Mouse (Mus musculus) ovary, postnatal 10 days (tissue): ENCODE results near the gene Vmn2r87.
"Not testable (repeated sequence)": the region's sequence is repeated elsewhere in the genome, so short reads cannot be mapped to it uniquely, and the experiment has no call there.

Experiments
- DNase-seq: peaks from one replicate; pipeline ENCODE4 v3.0.0; 2022; ENCODE audit warnings: low spot score

The Vmn2r87 gene

DNA sequence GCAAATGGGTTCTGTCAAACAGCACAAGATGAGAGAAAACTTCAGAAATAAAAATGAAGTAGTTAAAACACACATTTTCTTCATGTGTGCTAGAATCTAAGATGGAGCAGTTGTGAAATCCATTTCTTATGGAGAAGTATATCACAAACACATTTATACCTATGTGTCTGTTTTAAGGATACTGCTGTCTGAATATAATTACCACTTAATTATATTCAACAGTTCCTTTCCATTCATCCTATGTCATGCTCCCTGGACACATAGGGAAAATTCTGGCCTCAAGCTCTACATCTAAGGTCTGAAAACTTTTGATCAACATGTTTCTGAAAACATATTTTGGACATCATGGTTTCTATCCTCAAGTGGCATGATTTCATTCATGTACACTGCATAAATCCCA, at the start of gene Vmn2r87:
Gene Vmn2r87, minus strand, starts transcription at position 101 of the 400 bp plus-strand sequence.
- no peak for DNase-seq

DNA sequence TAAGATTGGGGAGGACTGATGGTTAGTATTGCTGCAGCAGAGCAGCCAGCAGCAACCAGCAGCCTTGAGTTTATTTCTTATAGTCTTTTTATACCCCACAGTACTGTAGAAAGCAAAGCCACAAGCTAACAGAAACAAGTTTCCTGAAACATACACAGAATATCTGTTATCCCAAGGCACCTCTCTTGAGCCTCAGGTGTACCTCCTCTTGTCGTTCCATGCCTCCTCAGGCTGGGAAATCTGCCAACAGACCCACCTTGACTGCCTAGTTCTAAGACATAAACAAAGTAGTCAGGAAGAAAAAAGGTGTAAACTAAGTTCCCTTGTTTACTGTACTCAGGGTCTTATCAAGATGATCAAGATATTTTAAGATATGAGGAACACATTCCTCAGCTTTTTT, 47.1 kb upstream of the Vmn2r87 start:
- not testable (repeated sequence) for DNase-seq

DNA sequence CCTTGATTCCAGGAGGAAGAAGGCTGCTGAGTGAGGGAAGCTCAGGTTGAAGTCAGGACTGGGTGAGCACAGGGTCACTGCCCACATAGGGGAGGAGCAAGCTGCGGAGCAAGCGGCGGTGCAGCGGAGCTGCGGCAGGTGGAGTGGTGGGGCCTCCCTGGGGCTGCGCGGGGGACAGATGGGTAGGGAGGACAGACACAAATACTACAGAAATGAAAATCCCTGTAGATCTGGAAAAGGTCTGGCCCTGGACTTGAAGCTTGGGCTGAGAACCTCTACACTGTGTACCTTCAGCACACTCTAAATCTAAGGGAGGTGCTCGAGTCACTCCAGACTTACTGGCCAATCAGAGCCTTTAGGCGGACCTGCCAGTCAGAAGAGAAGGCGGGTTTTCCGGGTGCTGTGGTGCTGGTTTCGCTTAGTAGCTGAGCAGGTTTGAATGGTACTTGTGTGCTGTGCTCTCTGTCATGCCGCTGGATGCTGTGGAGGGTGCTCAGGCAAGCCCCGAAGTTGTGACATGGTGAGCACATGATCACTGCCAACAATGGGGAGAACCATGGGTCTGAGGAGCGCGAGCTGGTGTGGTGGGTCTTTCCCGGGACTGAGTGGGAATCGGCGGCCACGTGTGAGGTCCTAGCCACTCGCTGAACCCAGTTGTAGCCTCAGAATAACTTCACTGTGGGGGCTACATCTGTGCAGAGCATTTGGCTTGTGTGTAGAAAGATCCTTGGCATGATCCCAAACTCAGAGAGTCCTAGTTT, 44.9 kb upstream of the Vmn2r87 start:
- peak; percentile 46 for DNase-seq

DNA sequence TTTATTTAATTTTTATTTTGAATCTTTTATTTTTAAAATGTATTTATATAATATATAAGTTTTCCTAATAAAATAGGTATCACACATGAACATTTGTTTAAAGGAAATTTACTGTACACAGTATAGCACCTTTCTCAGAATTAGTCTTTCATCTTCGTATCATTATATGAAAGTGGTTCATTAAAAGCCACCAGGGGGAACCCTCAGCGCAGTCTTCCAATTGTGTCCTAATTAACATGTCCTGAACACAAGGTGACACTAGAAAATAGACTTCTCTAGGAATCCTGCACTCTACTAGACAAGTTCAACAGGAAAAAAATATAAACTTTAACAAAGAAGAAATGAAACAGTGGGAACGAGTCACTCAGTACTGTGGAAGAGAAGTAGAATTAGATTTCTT, 38.9 kb upstream of the Vmn2r87 start:
- no peak for DNase-seq

DNA sequence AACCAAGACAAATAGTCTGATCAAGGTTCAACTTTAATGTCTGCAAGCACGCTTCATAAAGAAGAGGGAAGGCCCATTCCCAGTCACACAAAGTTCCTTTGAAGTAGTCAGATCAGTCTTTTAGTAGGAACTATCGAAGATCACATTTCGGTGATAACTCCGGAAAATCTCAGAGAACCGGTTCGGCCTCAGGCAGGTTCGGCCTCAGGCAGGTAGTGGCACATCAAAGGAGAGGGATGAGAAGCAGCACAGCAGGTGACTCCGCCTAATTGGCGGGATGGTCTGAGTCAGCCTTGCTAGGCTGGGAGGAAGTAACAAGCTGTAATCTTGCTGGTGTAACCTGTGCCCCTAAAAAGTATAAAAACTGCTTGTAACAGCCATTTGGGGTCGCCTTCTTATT, 30.7 kb upstream of the Vmn2r87 start:
- DNase-seq: no peak

DNA sequence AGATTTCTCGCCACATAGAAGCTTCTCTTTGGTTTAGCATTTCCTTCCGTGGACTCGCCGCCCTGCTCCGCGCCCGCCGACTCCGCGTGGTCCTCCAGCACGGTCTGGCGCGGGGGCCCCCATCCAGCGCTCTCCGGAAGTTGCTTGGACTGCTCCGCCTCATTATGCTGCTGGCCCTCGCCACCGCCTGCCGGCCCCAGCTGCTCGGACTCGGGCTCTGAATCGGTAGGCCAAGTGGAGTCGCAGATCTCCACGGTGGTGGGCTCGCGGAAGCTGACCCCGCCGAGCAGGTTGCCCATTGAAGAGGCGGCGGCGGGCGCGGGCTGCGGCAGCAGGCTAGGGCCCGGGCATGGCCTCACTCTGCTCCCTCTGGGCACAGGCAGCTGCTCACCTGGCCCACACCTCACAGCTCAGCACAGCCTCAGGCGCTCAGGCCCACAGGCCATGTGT, 26.9 kb downstream of the Vmn2r87 start:
- peak; percentile 6 for DNase-seq

DNA sequence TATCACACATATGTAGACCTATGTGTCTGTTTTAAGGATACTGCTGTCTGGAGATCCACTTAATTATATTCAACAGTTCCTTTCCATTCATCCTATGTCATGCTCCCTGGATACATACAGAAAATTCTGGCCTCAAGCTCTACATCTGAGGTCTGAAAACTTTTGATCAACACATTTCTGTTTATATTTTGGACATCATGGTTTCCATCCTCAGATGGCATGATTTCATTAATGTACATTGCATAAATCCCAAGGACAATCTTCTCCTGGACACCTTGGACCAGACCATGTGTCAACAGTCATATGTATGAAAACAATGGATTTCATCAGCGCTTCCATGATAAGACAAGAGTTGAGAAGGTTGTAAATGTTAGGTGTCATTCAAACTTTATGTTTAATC, 41.2 kb downstream of the Vmn2r87 start, which contains the start of gene Vmn2r86:
Gene Vmn2r86, minus strand, starts transcription at position 101 of the 400 bp plus-strand sequence.
- DNase-seq: not testable (repeated sequence)

DNA sequence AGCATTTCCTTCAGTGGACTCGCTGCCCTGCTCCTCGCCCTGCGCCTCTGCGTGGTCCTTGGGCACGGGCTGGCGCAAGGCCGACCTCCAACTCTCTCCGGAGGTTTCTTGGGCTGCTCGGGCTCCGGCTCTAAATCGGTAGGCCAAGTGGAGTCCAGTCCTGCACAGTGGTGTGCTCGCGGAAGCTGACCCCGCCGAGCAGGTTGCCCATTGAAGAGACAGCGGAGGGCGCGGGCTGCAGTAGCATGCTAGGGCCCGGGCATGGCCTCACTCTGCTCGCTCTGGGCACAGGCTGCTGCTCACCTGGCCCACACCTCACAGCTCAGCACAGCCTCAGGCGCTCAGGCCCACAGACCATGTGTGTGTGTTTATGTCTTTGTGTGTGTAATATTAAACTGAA, 52.4 kb downstream of the Vmn2r87 start:
- DNase-seq: no peak

DNA sequence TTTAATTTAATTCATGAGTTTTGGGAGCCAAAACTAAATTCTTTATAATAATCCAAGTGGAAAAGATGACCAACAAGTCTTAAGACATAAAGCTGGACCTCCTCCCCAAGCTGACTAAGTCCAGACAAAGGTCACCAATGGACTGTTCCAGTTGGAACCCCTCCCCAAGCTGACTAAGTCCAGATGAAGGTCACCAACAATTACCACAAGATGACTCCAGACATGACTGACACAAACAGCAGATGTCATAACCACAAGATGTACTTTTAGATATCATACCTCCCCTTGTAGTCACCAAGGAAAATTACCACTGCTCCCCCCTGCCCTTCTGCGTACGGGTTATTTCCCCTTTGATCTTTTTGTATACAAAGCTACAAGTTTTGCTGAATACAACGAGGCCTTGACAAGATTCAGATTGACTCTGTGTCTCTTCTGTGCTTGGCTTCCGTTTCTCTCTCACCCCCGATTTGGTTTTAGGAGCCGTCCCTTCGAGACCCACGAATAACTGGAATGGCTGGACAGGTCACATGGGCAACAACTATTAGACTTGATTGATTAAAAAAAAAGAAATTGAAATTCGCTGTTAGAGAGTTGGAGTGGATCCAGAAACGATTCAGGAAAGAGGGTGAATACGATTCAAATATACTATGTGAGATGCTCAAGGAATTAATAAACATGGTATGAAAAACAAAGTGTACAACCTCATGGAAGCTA, 62.9 kb downstream of the Vmn2r87 start:
- not testable (repeated sequence) for DNase-seq

DNA sequence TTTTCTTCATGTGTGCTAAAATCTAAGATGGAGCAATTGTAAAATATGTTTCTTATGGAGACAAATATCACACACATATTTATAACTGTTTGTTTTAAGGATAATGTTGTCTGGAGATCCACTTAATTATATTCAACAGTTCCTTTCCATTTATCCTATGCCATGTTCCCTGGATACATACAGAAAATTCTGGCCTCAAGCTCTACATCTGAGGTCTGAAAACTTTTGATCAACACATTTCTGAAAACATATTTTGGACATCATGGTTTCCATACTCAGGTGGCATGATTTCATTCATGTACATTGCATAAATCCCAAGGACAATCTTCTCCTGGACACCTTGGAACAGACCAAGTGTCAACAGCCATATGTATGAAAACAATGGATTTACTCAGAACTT, 67.6 kb downstream of the Vmn2r87 start, which contains the start of gene Vmn2r85:
Gene Vmn2r85, minus strand, starts transcription at position 101 of the 400 bp plus-strand sequence.
- DNase-seq: not testable (repeated sequence)

DNA sequence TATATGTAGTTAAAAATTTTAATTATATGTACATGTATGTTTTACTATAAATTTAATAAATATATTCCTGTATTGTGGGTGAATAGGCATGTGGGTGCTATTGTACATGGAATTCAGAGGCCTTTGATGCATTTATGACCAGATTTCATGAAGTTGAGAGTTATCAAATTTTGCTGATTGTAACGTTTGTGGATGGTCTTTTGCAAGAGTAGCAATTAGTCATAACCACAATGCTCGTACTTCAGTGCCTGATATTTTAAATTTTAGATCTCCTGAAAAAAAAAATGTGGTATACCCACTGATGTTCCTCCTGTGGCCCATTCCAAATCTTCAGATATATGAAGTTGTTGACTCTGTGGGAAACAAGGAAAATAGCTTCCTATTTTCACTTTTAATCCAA, 74.8 kb downstream of the Vmn2r87 start:
- not testable (repeated sequence) for DNase-seq
